Mouse (Mus musculus) midbrain, embryonic 14.5 days (tissue): ENCODE measurements around the gene Myo3a. TPM values are rescaled to one million over a fixed set of nuclear protein-coding genes. Genes with fewer than 3 reads are reported as not detected.

Experiments
- ATAC-seq: fragments of 200-750 bp; cut with Nextera tagmentation; 2 replicates; pipeline ENCODE4 v1.8.0; 2017; ENCODE audit warnings: moderate number of reproducible peaks, moderate library complexity; ENCODE audit not compliant: low FRiP score, low TSS enrichment
- DNase-seq: peaks from one replicate; pipeline ENCODE4 v3.0.0-alpha.2; 2015
- H3K27ac ChIP-seq: fragments of 300-500 bp; sonication (generic); replicated peaks from 2 replicates; pipeline ENCODE4 v1.5.1; 2014; ENCODE audit warnings: mild to moderate bottlenecking, low read depth, low read length, moderate library complexity
- H3K27me3 ChIP-seq: fragments of 300-500 bp; sonication (generic); 2 replicates; pipeline ENCODE4 v1.6.1; 2014; ENCODE audit warnings: low read length, control low read depth, mixed read lengths; ENCODE audit not compliant: control insufficient read depth, insufficient read depth
- H3K36me3 ChIP-seq: fragments of 300-500 bp; sonication (generic); 2 replicates; pipeline ENCODE4 v1.6.1; 2014; ENCODE audit warnings: low read length, control low read depth; ENCODE audit not compliant: control insufficient read depth, insufficient read depth
- H3K4me1 ChIP-seq: fragments of 300-500 bp; sonication (generic); 2 replicates; pipeline ENCODE4 v1.6.1; 2014; ENCODE audit warnings: mild to moderate bottlenecking, antibody characterized with exemption, low read length, control low read depth; ENCODE audit not compliant: control insufficient read depth, insufficient read depth
- H3K4me2 ChIP-seq: fragments of 300-500 bp; sonication (generic); 2 replicates; pipeline ENCODE4 v1.6.1; 2014; ENCODE audit warnings: mild to moderate bottlenecking, low read length, moderate library complexity
- H3K4me3 ChIP-seq: fragments of 300-500 bp; sonication (generic); replicated peaks from 2 replicates; pipeline ENCODE4 v1.5.1; 2014; ENCODE audit warnings: low read depth, low read length
- H3K9ac ChIP-seq: fragments of 300-500 bp; sonication (generic); replicated peaks from 2 replicates; pipeline ENCODE4 v1.6.1; 2014; ENCODE audit warnings: mild to moderate bottlenecking, low read length, moderate library complexity
- H3K9me3 ChIP-seq: fragments of 300-500 bp; sonication (generic); 2 replicates; pipeline ENCODE4 v1.6.1; 2016; ENCODE audit warnings: low read length, control low read depth, mixed read lengths; ENCODE audit not compliant: control insufficient read depth
- WGBS: fragments of 180-500 bp; shearing (Covaris S2); extraction: QIAGEN DNeasy Blood & Tissue Kit; methylation state at CpG from one replicate; pipeline ENCODE4 v1.1.7; 2014; 5-methylcytosine and 5-hydroxymethylcytosine counted together
- polyA plus RNA-seq: library from polyadenylated mRNA; unstranded; fragments of >200 nt; fragmentation: Nextera tagmentation; extraction: Ambion mirVana; gene quantifications from 2 replicates; pipeline ENCODE4 v1.2.1, GENCODE M21; 2014

Myo3a gene
- polyA plus RNA-seq, 1 experiment from 2014 or later = 0.05 TPM

- Histone ChIP-seq H3K27ac (no peak overlapping the region), H3K27me3 (no peaks in the 10 kb centered on the region), H3K4me2 (no peak overlapping the region), H3K9ac (no peak overlapping the region), H3K36me3 (no peaks in the 10 kb centered on the region), H3K4me1 (no peaks in the 10 kb centered on the region), H3K9me3 (no peaks in the 10 kb centered on the region), H3K4me3 (no peak overlapping the region)
- ATAC-seq (no peak), DNase-seq (no peak)
These were observed 362.8 kb downstream of the Myo3a start for GRCm38 (mm10) chr2:22590206-22590490.

GRCm38 (mm10) chr2:22617951-22618350, 390.6 kb downstream of the Myo3a start:
- peaks cover 36% of the 10 kb centered on the region for H3K27me3 ChIP-seq
- H3K9ac ChIP-seq = no peak overlapping the region
- H3K27ac ChIP-seq = no peak overlapping the region
- DNase-seq (peak; percentile 59), ATAC-seq (no peak)
- H3K4me3 ChIP-seq = no peak overlapping the region
- H3K9me3 ChIP-seq = peaks cover 4% of the 10 kb centered on the region; the same call in 1 of the 2 replicates
- peaks cover 22% of the 10 kb centered on the region for H3K4me1 ChIP-seq
- no peaks in the 10 kb centered on the region for H3K36me3 ChIP-seq
- 10% methylated on average over 9 of the region's 9 CpGs for WGBS
- no peak overlapping the region for H3K4me2 ChIP-seq

- peak overlapping the region; percentile 97 for H3K27ac ChIP-seq
- peaks cover 22% of the 10 kb centered on the region for H3K4me1 ChIP-seq
- WGBS = 3% methylated on average over 12 of the region's 12 CpGs
- 0 out of 2 replicates have a peak overlapping the region, but pooled peaks have one; percentile 7 for H3K4me3 ChIP-seq
- H3K9ac ChIP-seq = peak overlapping the region; percentile 39; the same call in 1 of the 2 replicates
- no peak for DNase-seq
- H3K36me3 ChIP-seq = no peaks in the 10 kb centered on the region
- H3K9me3 ChIP-seq = peaks cover 4% of the 10 kb centered on the region; the same call in 1 of the 2 replicates
- no peak for ATAC-seq
- H3K4me2 ChIP-seq = peak overlapping the region; percentile 78
- H3K27me3 ChIP-seq = peaks cover 44% of the 10 kb centered on the region
These were observed 392.1 kb downstream of the Myo3a start for GRCm38 (mm10) chr2:22619416-22619815.

GRCm38 (mm10) chr2:22620030-22620429, 392.7 kb downstream of the Myo3a start:
- Histone ChIP-seq H3K4me2 (peak overlapping the region; percentile 78), H3K4me1 (peaks cover 22% of the 10 kb centered on the region), H3K27ac (peak overlapping the region; percentile 97), H3K27me3 (peaks cover 45% of the 10 kb centered on the region), H3K4me3 (peak overlapping the region; percentile 10; the same call in 1 of the 2 replicates), H3K9ac (peak overlapping the region; percentile 39), H3K9me3 (peaks cover 2% of the 10 kb centered on the region; the same call in 1 of the 2 replicates), H3K36me3 (no peaks in the 10 kb centered on the region)
- DNase-seq (peak; percentile 66), ATAC-seq (no peak)
- WGBS = 1% methylated on average over 6 of the region's 6 CpGs

GRCm38 (mm10) chr2:22620534-22620933, 393.2 kb downstream of the Myo3a start:
- peaks cover 22% of the 10 kb centered on the region for H3K4me1 ChIP-seq
- DNase-seq (peak; percentile 60), ATAC-seq (no peak)
- peak overlapping the region; percentile 54; the same call in 1 of the 2 replicates for H3K4me3 ChIP-seq
- no peaks in the 10 kb centered on the region for H3K9me3 ChIP-seq
- H3K36me3 ChIP-seq = no peaks in the 10 kb centered on the region
- peak overlapping the region; percentile 78 for H3K4me2 ChIP-seq
- peak overlapping the region; percentile 97 for H3K27ac ChIP-seq
- H3K9ac ChIP-seq = peak overlapping the region; percentile 82; the same call in 1 of the 2 replicates
- WGBS = 3% methylated on average over 7 of the region's 7 CpGs
- peaks cover 50% of the 10 kb centered on the region for H3K27me3 ChIP-seq

GRCm38 (mm10) chr2:22620978-22621827, 393.9 kb downstream of the Myo3a start:
- peak; percentile 38; the same call in 1 of the 2 replicates for ATAC-seq
- 2% methylated on average over 20 of the region's 20 CpGs for WGBS
- peak; percentile 58 for DNase-seq

GRCm38 (mm10) chr2:22621828-22622731, 394.8 kb downstream of the Myo3a start, which contains the start of gene Gad2:
Gene Gad2 (plus strand): TSS chr2:22622205.
- H3K9ac ChIP-seq = peak within 1 kb of the TSS; percentile 82
- peak within 1 kb of the TSS; percentile 54 for H3K4me3 ChIP-seq
- ATAC-seq = peak; percentile 73
- H3K27me3 ChIP-seq = peaks cover 50% of the 10 kb centered on the region
- peak within 1 kb of the TSS; percentile 78 for H3K4me2 ChIP-seq
- peaks cover 22% of the 10 kb centered on the region for H3K4me1 ChIP-seq
- H3K27ac ChIP-seq = peak within 1 kb of the TSS; percentile 97
- H3K36me3 ChIP-seq = no peaks in the 10 kb centered on the region
- no peaks in the 10 kb centered on the region for H3K9me3 ChIP-seq
- peak; percentile 76 for DNase-seq
- WGBS = under 1% methylated on average over 55 of the region's 55 CpGs

More at GRCm38 (mm10) chr2:22620978-22621827, 393.9 kb downstream of the Myo3a start:
- H3K9me3 ChIP-seq = no peaks in the 10 kb centered on the region
- peak overlapping the region; percentile 82 for H3K9ac ChIP-seq
- peak overlapping the region; percentile 97 for H3K27ac ChIP-seq
- peak overlapping the region; percentile 54 for H3K4me3 ChIP-seq
- H3K27me3 ChIP-seq = peaks cover 50% of the 10 kb centered on the region
- peaks cover 22% of the 10 kb centered on the region for H3K4me1 ChIP-seq
- H3K4me2 ChIP-seq = peak overlapping the region; percentile 78
- no peaks in the 10 kb centered on the region for H3K36me3 ChIP-seq
